Mouse (Mus musculus) hindbrain, embryonic 15.5 days (tissue): Measurements from ENCODE around the gene Ttc28. TPM values are rescaled to one million over a fixed set of nuclear protein-coding genes. Genes with fewer than 3 reads are reported as not detected.
A peak's percentile ranks its signal among the peaks of the same experiment; 100 is the strongest.
"Not testable (repeated sequence)": the region's sequence is repeated elsewhere in the genome, so short reads cannot be mapped to it uniquely, and the experiment has no call there.

Experiments
- ATAC-seq: fragments of 200-750 bp; cut with Nextera tagmentation; 2 replicates; pipeline ENCODE4 v1.8.0; 2017; ENCODE audit warnings: low read depth, moderate number of reproducible peaks, moderate TSS enrichment; ENCODE audit not compliant: low FRiP score
- H3K27ac ChIP-seq: fragments of 300-500 bp; sonication (generic); replicated peaks from 2 replicates; pipeline ENCODE4 v1.5.1; 2015; ENCODE audit warnings: mild to moderate bottlenecking, inconsistent platforms
- H3K27me3 ChIP-seq: fragments of 300-500 bp; sonication (generic); 2 replicates; pipeline ENCODE4 v1.6.1; 2015; ENCODE audit warnings: control low read depth, inconsistent platforms
- H3K36me3 ChIP-seq: fragments of 300-500 bp; sonication (generic); 2 replicates; pipeline ENCODE4 v1.6.1; 2015; ENCODE audit warnings: control low read depth, inconsistent platforms
- H3K4me1 ChIP-seq: fragments of 300-500 bp; sonication (generic); replicated peaks from 2 replicates; pipeline ENCODE4 v1.6.1; 2015; ENCODE audit warnings: control low read depth, inconsistent platforms
- H3K4me2 ChIP-seq: fragments of 300-500 bp; sonication (generic); 2 replicates; pipeline ENCODE4 v1.6.1; 2015; ENCODE audit warnings: moderate library complexity, mild to moderate bottlenecking, inconsistent platforms
- H3K4me3 ChIP-seq: fragments of 300-500 bp; sonication (generic); 2 replicates; pipeline ENCODE4 v1.5.1; 2015; ENCODE audit warnings: mild to moderate bottlenecking, inconsistent platforms
- H3K9ac ChIP-seq: fragments of 300-500 bp; sonication (generic); 2 replicates; pipeline ENCODE4 v1.6.1; 2015; ENCODE audit warnings: inconsistent platforms
- H3K9me3 ChIP-seq: fragments of 300-500 bp; sonication (generic); 2 replicates; pipeline ENCODE4 v1.6.1; 2016; ENCODE audit warnings: control low read depth, inconsistent platforms
- WGBS: fragments of 180-500 bp; shearing (Covaris S2); methylation state at CpG from one replicate; pipeline ENCODE4 v1.1.7; 2015; 5-methylcytosine and 5-hydroxymethylcytosine counted together
- polyA plus RNA-seq: library from polyadenylated mRNA; unstranded; fragments of >200 nt; fragmentation: Nextera tagmentation; extraction: Ambion mirVana; gene quantifications from 2 replicates; pipeline ENCODE4 v1.2.1, GENCODE M21; 2015

Gene Ttc28
- polyA plus RNA-seq, 1 experiment from 2014 or later = 20.5 TPM

GRCm38 (mm10) chr5:110859013-110859650 is 20.5 kb upstream of the Ttc28 start:
- no peaks in the 10 kb centered on the region for H3K36me3 ChIP-seq
- H3K27me3 ChIP-seq = no peaks in the 10 kb centered on the region
- H3K4me2 ChIP-seq = peak overlapping the region; percentile 28; the same call in 1 of the 2 replicates
- H3K27ac ChIP-seq = peak overlapping the region; percentile 78
- H3K9me3 ChIP-seq = no peaks in the 10 kb centered on the region
- 0 out of 2 replicates have a peak overlapping the region, but pooled peaks have one; percentile 11 for H3K4me3 ChIP-seq
- WGBS = 50% methylated on average over 13 of the region's 13 CpGs
- peak; percentile 78 for ATAC-seq
- no peak overlapping the region for H3K9ac ChIP-seq
- peaks cover 7% of the 10 kb centered on the region for H3K4me1 ChIP-seq

GRCm38 (mm10) chr5:110860445-110860844 is 19.2 kb upstream of the Ttc28 start:
- no peak for ATAC-seq
- peak overlapping the region; percentile 78 for H3K27ac ChIP-seq
- WGBS = 91% methylated on average over 5 of the region's 5 CpGs

GRCm38 (mm10) chr5:110868460-110868859 is 11.1 kb upstream of the Ttc28 start:
- H3K4me1 ChIP-seq = peaks cover 24% of the 10 kb centered on the region
- H3K4me3 ChIP-seq = no peak overlapping the region
- H3K9ac ChIP-seq = no peak overlapping the region
- ATAC-seq = peak; percentile 65
- 31% methylated on average over 4 of the region's 4 CpGs for WGBS
- no peaks in the 10 kb centered on the region for H3K9me3 ChIP-seq
- H3K27me3 ChIP-seq = no peaks in the 10 kb centered on the region
- no peaks in the 10 kb centered on the region for H3K36me3 ChIP-seq
- peak overlapping the region; percentile 61 for H3K27ac ChIP-seq
- H3K4me2 ChIP-seq = no peak overlapping the region

More at GRCm38 (mm10) chr5:110860445-110860844, 19.2 kb upstream of the Ttc28 start:
- Histone ChIP-seq H3K27me3 (no peaks in the 10 kb centered on the region), H3K4me2 (no peak overlapping the region), H3K9ac (no peak overlapping the region), H3K36me3 (no peaks in the 10 kb centered on the region), H3K4me3 (no peak overlapping the region), H3K4me1 (peaks cover 7% of the 10 kb centered on the region), H3K9me3 (no peaks in the 10 kb centered on the region)

GRCm38 (mm10) chr5:110869242-110869669 is 10.3 kb upstream of the Ttc28 start:
- WGBS = 34% methylated on average over 8 of the region's 8 CpGs
- ATAC-seq = no peak
- H3K27me3 ChIP-seq = no peaks in the 10 kb centered on the region
- H3K4me3 ChIP-seq = no peak overlapping the region
- H3K4me2 ChIP-seq = no peak overlapping the region; the same call in 1 of the 2 replicates
- peaks cover 28% of the 10 kb centered on the region for H3K4me1 ChIP-seq
- H3K9ac ChIP-seq = no peak overlapping the region
- H3K36me3 ChIP-seq = no peaks in the 10 kb centered on the region
- H3K9me3 ChIP-seq = no peaks in the 10 kb centered on the region
- peak overlapping the region; percentile 61 for H3K27ac ChIP-seq

GRCm38 (mm10) chr5:110873160-110873559 is 6.4 kb upstream of the Ttc28 start:
- no peak overlapping the region for H3K9ac ChIP-seq
- peaks cover 25% of the 10 kb centered on the region for H3K4me1 ChIP-seq
- no peak; the same call in 1 of the 2 replicates for ATAC-seq
- no peaks in the 10 kb centered on the region for H3K9me3 ChIP-seq
- no peaks in the 10 kb centered on the region for H3K27me3 ChIP-seq
- 49% methylated on average over 6 of the region's 6 CpGs for WGBS
- H3K36me3 ChIP-seq = no peaks in the 10 kb centered on the region
- H3K4me3 ChIP-seq = no peak overlapping the region
- peak overlapping the region; percentile 1; the same call in 1 of the 2 replicates for H3K4me2 ChIP-seq
- peak overlapping the region; percentile 69 for H3K27ac ChIP-seq

GRCm38 (mm10) chr5:110874711-110875110 is 4.9 kb upstream of the Ttc28 start:
- no peak for ATAC-seq
- no peaks in the 10 kb centered on the region for H3K27me3 ChIP-seq
- H3K9ac ChIP-seq = no peak overlapping the region
- no peak overlapping the region for H3K4me3 ChIP-seq
- 0 out of 2 replicates have a peak overlapping the region, but pooled peaks have one; percentile 20 for H3K27ac ChIP-seq
- no peaks in the 10 kb centered on the region for H3K36me3 ChIP-seq
- no peaks in the 10 kb centered on the region for H3K9me3 ChIP-seq
- H3K4me2 ChIP-seq = no peak overlapping the region
- H3K4me1 ChIP-seq = peaks cover 17% of the 10 kb centered on the region

- Histone ChIP-seq H3K4me2 (no peak overlapping the region), H3K9me3 (no peaks in the 10 kb centered on the region), H3K4me1 (peaks cover 19% of the 10 kb centered on the region), H3K27ac (no peak overlapping the region), H3K36me3 (no peaks in the 10 kb centered on the region), H3K27me3 (no peaks in the 10 kb centered on the region), H3K9ac (no peak overlapping the region), H3K4me3 (no peak overlapping the region)
- 92% methylated on average over 1 of the region's 1 CpGs for whole genome bisulfite sequencing
- no peak for ATAC-seq
Measured at GRCm38 (mm10) chr5:110875286-110875685, 4.3 kb upstream of the Ttc28 start.

- Histone ChIP-seq H3K4me2 (no peak overlapping the region), H3K4me1 (peaks cover 24% of the 10 kb centered on the region), H3K27ac (no peak overlapping the region), H3K9me3 (no peaks in the 10 kb centered on the region), H3K27me3 (no peaks in the 10 kb centered on the region), H3K4me3 (no peak overlapping the region), H3K9ac (no peak overlapping the region), H3K36me3 (no peaks in the 10 kb centered on the region)
- WGBS = 59% methylated on average over 5 of the region's 5 CpGs
- no peak for ATAC-seq
Measured at GRCm38 (mm10) chr5:110877666-110878505, 1.7 kb upstream of the Ttc28 start.

GRCm38 (mm10) chr5:110878526-110878925 is 1.1 kb upstream of the Ttc28 start:
- H3K4me1 ChIP-seq = peaks cover 18% of the 10 kb centered on the region
- WGBS = 100% methylated on average over 1 of the region's 1 CpGs
- ATAC-seq = not testable (repeated sequence)

GRCm38 (mm10) chr5:110879042-110879441 is 561 bp upstream of the Ttc28 start:
- Histone ChIP-seq H3K9ac (peak overlapping the region; percentile 89), H3K4me1 (peaks cover 14% of the 10 kb centered on the region), H3K4me3 (peak overlapping the region; percentile 85), H3K27ac (peak overlapping the region; percentile 88), H3K27me3 (no peaks in the 10 kb centered on the region), H3K9me3 (no peaks in the 10 kb centered on the region), H3K36me3 (no peaks in the 10 kb centered on the region), H3K4me2 (peak overlapping the region; percentile 83)
- no peak; the same call in 1 of the 2 replicates for ATAC-seq
- whole genome bisulfite sequencing = 61% methylated on average over 7 of the region's 7 CpGs

More at GRCm38 (mm10) chr5:110878526-110878925, 1.1 kb upstream of the Ttc28 start:
- not testable (repeated sequence) for H3K9ac ChIP-seq, H3K4me2 ChIP-seq, H3K27ac ChIP-seq, H3K9me3 ChIP-seq, H3K4me3 ChIP-seq, H3K27me3 ChIP-seq, H3K36me3 ChIP-seq

GRCm38 (mm10) chr5:110888596-110888995 is 9.0 kb downstream of the Ttc28 start:
- Histone ChIP-seq H3K27me3 (no peaks in the 10 kb centered on the region), H3K9me3 (no peaks in the 10 kb centered on the region), H3K27ac (no peak overlapping the region), H3K36me3 (peaks cover 8% of the 10 kb centered on the region), H3K4me3 (no peak overlapping the region), H3K9ac (no peak overlapping the region), H3K4me1 (no peaks in the 10 kb centered on the region), H3K4me2 (no peak overlapping the region)
- no peak for ATAC-seq
- WGBS = 86% methylated on average over 4 of the region's 4 CpGs

GRCm38 (mm10) chr5:110889945-110890344 is 10.3 kb downstream of the Ttc28 start:
- Histone ChIP-seq H3K9ac (no peak overlapping the region), H3K27ac (no peak overlapping the region), H3K27me3 (no peaks in the 10 kb centered on the region), H3K4me2 (no peak overlapping the region), H3K9me3 (no peaks in the 10 kb centered on the region), H3K36me3 (peaks cover 22% of the 10 kb centered on the region), H3K4me1 (no peaks in the 10 kb centered on the region), H3K4me3 (no peak overlapping the region)
- WGBS = 88% methylated on average over 1 of the region's 1 CpGs
- no peak for ATAC-seq
